Mouse (Mus musculus) liver, embryonic 14.5 days (tissue): ENCODE results near the gene Hist1h2bm. TPM values are rescaled to one million over a fixed set of nuclear protein-coding genes. Genes with fewer than 3 reads are reported as not detected.
"Not testable (repeated sequence)": the region's sequence is repeated elsewhere in the genome, so short reads cannot be mapped to it uniquely, and the experiment has no call there.

ENCODE experiments used
- ATAC-seq: fragments of 200-750 bp; cut with Nextera tagmentation; 2 replicates; pipeline ENCODE4 v1.8.0; 2017; ENCODE audit warnings: moderate number of reproducible peaks, mild to moderate bottlenecking, moderate library complexity; ENCODE audit not compliant: insufficient read depth
- DNase-seq, 3 experiments: peaks; one replicate each; pipeline ENCODE4 v3.0.0-alpha.2; 2012 to 2013; ENCODE audit warnings: low read depth in 3 of 3, low spot score in 3 of 3
- H3K27ac ChIP-seq: fragments of 300-500 bp; sonication (generic); 2 replicates; pipeline ENCODE4 v1.5.1; 2014; ENCODE audit warnings: moderate library complexity, mild to moderate bottlenecking, control low read depth, inconsistent platforms
- H3K27me3 ChIP-seq: fragments of 300-500 bp; sonication (generic); 2 replicates; pipeline ENCODE4 v1.6.1; 2014; ENCODE audit warnings: mild to moderate bottlenecking, low read length, moderate library complexity; ENCODE audit not compliant: control insufficient read depth, insufficient read depth
- H3K36me3 ChIP-seq: fragments of 300-500 bp; sonication (generic); replicated peaks from 2 replicates; pipeline ENCODE4 v1.6.1; 2014; ENCODE audit warnings: low read depth; ENCODE audit not compliant: control insufficient read depth, insufficient read depth
- H3K4me1 ChIP-seq, 2 experiments: fragments of 200-500 bp in 1 of 2; fragments of 300-500 bp in 1 of 2; sonication (generic) in 1 of 2; replicated peaks; 2 replicates each; pipeline ENCODE4 v1.6.1; 2012 to 2014; ENCODE audit warnings: antibody characterized with exemption in 1 of 2, inconsistent platforms in 1 of 2, low read length in 1 of 2; ENCODE audit not compliant: control insufficient read depth in 2 of 2, insufficient read depth in 2 of 2
- H3K4me2 ChIP-seq: fragments of 300-500 bp; sonication (generic); 2 replicates; pipeline ENCODE4 v1.6.1; 2014; ENCODE audit warnings: low read depth, mild to moderate bottlenecking, control low read depth, moderate library complexity
- H3K4me3 ChIP-seq, 2 experiments: fragments of 200-500 bp in 1 of 2; fragments of 300-500 bp in 1 of 2; sonication (generic) in 1 of 2; 2 replicates each; pipeline ENCODE4 v1.5.1; 2012 to 2014; ENCODE audit warnings: low read depth in 2 of 2, low read length in 2 of 2, mild to moderate bottlenecking in 2 of 2, control low read depth in 1 of 2, inconsistent platforms in 1 of 2, moderate library complexity in 1 of 2; ENCODE audit not compliant: insufficient read depth in 1 of 2
- H3K9ac ChIP-seq: fragments of 300-500 bp; sonication (generic); replicated peaks from 2 replicates; pipeline ENCODE4 v1.6.1; 2014; ENCODE audit warnings: mild to moderate bottlenecking, control low read depth, moderate library complexity
- H3K9me3 ChIP-seq: fragments of 300-500 bp; sonication (generic); 2 replicates; pipeline ENCODE4 v1.6.1; 2016; ENCODE audit warnings: low read length, mixed read lengths; ENCODE audit not compliant: control insufficient read depth
- CTCF ChIP-seq: IDR thresholded peaks from 2 replicates; pipeline ENCODE4 v1.5.1; 2016; ENCODE audit warnings: antibody characterized with exemption, low read depth, control low read depth
- EP300 ChIP-seq: IDR thresholded peaks from 2 replicates; pipeline ENCODE4 v1.6.1; 2016; ENCODE audit warnings: antibody characterized with exemption, low read depth
- WGBS: fragments of 180-500 bp; shearing (Covaris S2); extraction: QIAGEN DNeasy Blood & Tissue Kit; methylation state at CpG from one replicate; pipeline ENCODE4 v1.1.7; 2014; ENCODE audit not compliant: insufficient replicate concordance; 5-methylcytosine and 5-hydroxymethylcytosine counted together
- polyA plus RNA-seq, 2 experiments: library from polyadenylated mRNA; depleted of rRNA in 1 of 2; stranded (reverse) in 1 of 2; unstranded in 1 of 2; fragments of >200 nt; fragmentation: Nextera tagmentation in 1 of 2; extraction: Ambion mirVana in 1 of 2; gene quantifications; 2 replicates each; pipeline versions ENCODE4 v1.2.1 to v1.2.3; 2012 to 2014

Hist1h2bm gene
- polyA plus RNA-seq, 2 experiments: 5.0 to 18.2 TPM

DNA sequence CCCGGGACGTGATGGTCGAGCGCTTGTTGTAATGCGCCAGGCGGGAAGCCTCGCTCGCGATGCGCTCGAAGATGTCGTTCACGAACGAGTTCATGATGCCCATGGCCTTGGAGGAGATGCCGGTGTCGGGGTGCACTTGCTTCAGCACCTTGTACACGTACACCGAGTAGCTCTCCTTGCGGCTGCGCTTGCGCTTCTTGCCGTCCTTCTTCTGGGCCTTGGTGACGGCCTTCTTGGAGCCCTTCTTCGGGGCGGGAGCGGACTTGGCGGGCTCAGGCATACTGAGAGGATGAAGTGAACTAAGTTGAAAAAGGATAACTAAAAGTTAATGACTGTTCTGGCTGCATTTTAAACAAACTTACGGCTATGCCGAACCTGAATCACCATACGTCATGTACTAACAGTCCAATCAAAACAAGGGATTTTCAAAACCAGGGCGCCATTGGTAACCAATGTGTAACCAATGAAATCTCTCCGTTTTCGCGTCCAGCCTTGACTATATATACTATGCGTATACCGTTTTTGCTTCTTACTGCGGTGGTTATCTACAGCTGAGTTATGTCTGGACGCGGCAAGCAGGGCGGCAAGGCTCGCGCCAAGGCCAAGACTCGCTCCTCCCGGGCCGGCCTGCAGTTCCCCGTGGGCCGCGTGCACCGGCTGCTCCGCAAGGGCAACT is 5.8 kb upstream of the Hist1h2bm start, which contains the start of the genes Hist1h2bl and Hist1h2ai:
TSS of gene Hist1h2bl (minus strand) at position 280 of the 676 bp plus-strand sequence.
TSS of gene Hist1h2ai (plus strand) at position 559 of the 676 bp plus-strand sequence.
- WGBS: under 1% methylated on average over 23 of the region's 50 CpGs
- H3K36me3 ChIP-seq, H3K9me3 ChIP-seq, H3K27me3 ChIP-seq: not testable (repeated sequence)
- peak; percentile 71 for TF ChIP-seq EP300
- H3K27ac ChIP-seq: peak within 1 kb of the TSS; percentile 100
- DNase-seq: peak; percentile 95 to 96 (median 96)
- peak within 1 kb of the TSS; percentile 98 for H3K9ac ChIP-seq
- peak within 1 kb of the TSS; percentile 67 to 73 for H3K4me3 ChIP-seq
- peak; percentile 81 for ATAC-seq
- H3K4me1 ChIP-seq: peaks cover 20 to 34% of the 10 kb centered on the region in 2 experiments
- peak within 1 kb of the TSS; percentile 99 for H3K4me2 ChIP-seq

DNA sequence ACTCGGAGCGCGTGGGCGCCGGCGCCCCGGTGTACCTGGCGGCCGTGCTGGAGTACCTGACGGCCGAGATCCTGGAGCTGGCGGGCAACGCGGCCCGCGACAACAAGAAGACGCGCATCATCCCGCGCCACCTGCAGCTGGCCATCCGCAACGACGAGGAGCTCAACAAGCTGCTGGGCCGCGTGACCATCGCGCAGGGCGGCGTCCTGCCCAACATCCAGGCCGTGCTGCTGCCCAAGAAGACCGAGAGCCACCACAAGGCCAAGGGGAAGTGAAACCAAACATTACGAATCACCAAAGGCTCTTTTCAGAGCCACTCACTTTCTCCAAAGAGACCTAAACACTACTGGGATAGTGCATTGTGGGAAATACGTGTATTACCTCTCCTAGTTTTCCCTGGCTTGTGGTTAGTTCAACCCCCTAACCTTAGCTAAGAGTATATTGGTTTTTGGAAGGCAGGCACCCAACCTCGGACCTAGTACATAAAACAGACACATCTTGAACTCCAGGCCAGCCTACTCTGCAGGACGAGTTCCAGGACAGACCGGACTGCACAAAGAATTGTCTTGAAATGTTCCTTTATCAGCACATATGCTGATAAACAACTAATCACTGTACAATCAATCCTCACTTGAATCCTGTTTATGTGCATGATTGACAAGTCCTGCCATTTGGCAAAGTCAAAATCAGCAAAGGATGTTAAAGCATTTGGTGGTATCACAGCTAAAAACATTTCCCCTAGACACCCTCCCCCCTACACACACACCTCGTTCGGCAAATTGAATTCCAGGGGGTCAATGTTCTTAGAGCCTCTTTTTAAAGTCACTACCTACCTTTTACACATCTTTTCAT is 5.1 kb upstream of the Hist1h2bm start:
- H3K9me3 ChIP-seq, H3K36me3 ChIP-seq, H3K27me3 ChIP-seq: not testable (repeated sequence)
- under 1% methylated on average over 11 of the region's 38 CpGs for WGBS
- peak overlapping the region; percentile 98 for H3K9ac ChIP-seq
- peak overlapping the region; percentile 100 for H3K27ac ChIP-seq
- H3K4me2 ChIP-seq: peak overlapping the region; percentile 99
- DNase-seq (peak in 2 of 3 experiments; percentile 54 to 72), ATAC-seq (peak; percentile 13; the same call in 1 of the 2 replicates)
- peaks cover 18 to 27% of the 10 kb centered on the region in 2 experiments for H3K4me1 ChIP-seq
- peak overlapping the region; percentile 67 to 69 for H3K4me3 ChIP-seq

GRCm38 (mm10) chr13:21717397-21718357 is 4.2 kb upstream of the Hist1h2bm start, which contains the start of gene Hist1h3h:
Gene Hist1h3h, plus strand, starts transcription at chr13:21717659.
- under 1% methylated on average over 27 of the region's 56 CpGs for WGBS
- not testable (repeated sequence) for H3K9me3 ChIP-seq, H3K27me3 ChIP-seq, H3K36me3 ChIP-seq
- DNase-seq (peak; percentile 90 to 92 (median 92)), ATAC-seq (peak; percentile 21)
- H3K4me2 ChIP-seq: peak within 1 kb of the TSS; percentile 99
- TF ChIP-seq EP300: peak; percentile 61
- peak within 1 kb of the TSS; percentile 99 for H3K27ac ChIP-seq
- peak within 1 kb of the TSS; percentile 67 to 69 for H3K4me3 ChIP-seq
- H3K4me1 ChIP-seq: peaks cover 16 to 28% of the 10 kb centered on the region in 2 experiments
- H3K9ac ChIP-seq: peak within 1 kb of the TSS; percentile 98

- peak overlapping the region; percentile 52 to 54 for H3K4me3 ChIP-seq
- 44% methylated on average over 4 of the region's 4 CpGs for WGBS
- H3K27ac ChIP-seq: peak overlapping the region; percentile 97
- no peak for ATAC-seq
- peak overlapping the region; percentile 80 for H3K4me2 ChIP-seq
- peak in 1 of 3 experiments; percentile 62 for DNase-seq
- H3K9me3 ChIP-seq: no peaks in the 10 kb centered on the region
- H3K9ac ChIP-seq: peak overlapping the region; percentile 98
- peaks cover 17 to 29% of the 10 kb centered on the region in 2 experiments for H3K4me1 ChIP-seq
- TF ChIP-seq CTCF (no peak), EP300 (peak; percentile 4; the same call in 1 of the 2 replicates)
- H3K27me3 ChIP-seq: no peaks in the 10 kb centered on the region
- no peaks in the 10 kb centered on the region for H3K36me3 ChIP-seq
These were observed 3.3 kb upstream of the Hist1h2bm start for GRCm38 (mm10) chr13:21718381-21719080.

- H3K27me3 ChIP-seq, H3K9me3 ChIP-seq, H3K36me3 ChIP-seq, DNase-seq: not testable (repeated sequence)
- under 1% methylated on average over 20 of the region's 44 CpGs for WGBS
- Histone ChIP-seq H3K4me2 (peak overlapping the region; percentile 80), H3K27ac (peak overlapping the region; percentile 98), H3K4me1 (peaks cover 11 to 18% of the 10 kb centered on the region in 2 experiments), H3K9ac (peak overlapping the region; percentile 95), H3K4me3 (peak overlapping the region; percentile 52 to 55)
- ATAC-seq: peak; percentile 9; the same call in 1 of the 2 replicates
These were observed 612 bp upstream of the Hist1h2bm start for GRCm38 (mm10) chr13:21721107-21721756.
